Mouse (Mus musculus) heart, embryonic 12.5 days (tissue): ENCODE results near the gene Ces1a. TPM values are rescaled to one million over a fixed set of nuclear protein-coding genes. Genes with fewer than 3 reads are reported as not detected.
A peak's percentile ranks its signal among the peaks of the same experiment; 100 is the strongest.

Source experiments
- ATAC-seq: fragments of 200-750 bp; cut with Nextera tagmentation; 2 replicates; pipeline ENCODE4 v1.8.0; 2017; ENCODE audit warnings: moderate TSS enrichment, moderate library complexity; ENCODE audit not compliant: insufficient number of reproducible peaks, low FRiP score
- H3K27ac ChIP-seq: fragments of 300-500 bp; sonication (generic); 2 replicates; pipeline ENCODE4 v1.5.1; 2016; ENCODE audit warnings: mild to moderate bottlenecking, moderate library complexity; ENCODE audit not compliant: poor library complexity, severe bottlenecking
- H3K27me3 ChIP-seq: fragments of 300-500 bp; sonication (generic); replicated peaks from 2 replicates; pipeline ENCODE4 v1.6.1; 2016; ENCODE audit warnings: mild to moderate bottlenecking, moderate library complexity
- H3K36me3 ChIP-seq: fragments of 300-500 bp; sonication (generic); 2 replicates; pipeline ENCODE4 v1.6.1; 2016; ENCODE audit warnings: mild to moderate bottlenecking, moderate library complexity
- H3K4me1 ChIP-seq: fragments of 300-500 bp; sonication (generic); replicated peaks from 2 replicates; pipeline ENCODE4 v1.6.1; 2016; ENCODE audit warnings: mild to moderate bottlenecking
- H3K4me2 ChIP-seq: fragments of 300-500 bp; sonication (generic); 2 replicates; pipeline ENCODE4 v1.6.1; 2016; ENCODE audit warnings: mild to moderate bottlenecking, moderate library complexity
- H3K4me3 ChIP-seq: fragments of 300-500 bp; sonication (generic); 2 replicates; pipeline ENCODE4 v1.5.1; 2016; ENCODE audit warnings: mild to moderate bottlenecking
- H3K9ac ChIP-seq: fragments of 300-500 bp; sonication (generic); 2 replicates; pipeline ENCODE4 v1.6.1; 2016; ENCODE audit warnings: mild to moderate bottlenecking, moderate library complexity
- H3K9me3 ChIP-seq: fragments of 300-500 bp; sonication (generic); replicated peaks from 2 replicates; pipeline ENCODE4 v1.6.1; 2016; ENCODE audit warnings: mild to moderate bottlenecking, moderate library complexity
- WGBS: fragments of 180-500 bp; shearing (Covaris S2); methylation state at CpG from one replicate; pipeline ENCODE4 v1.1.7; 2016; 5-methylcytosine and 5-hydroxymethylcytosine counted together
- polyA plus RNA-seq: library from polyadenylated mRNA; unstranded; fragments of >200 nt; fragmentation: Nextera tagmentation; extraction: Ambion mirVana; gene quantifications from 2 replicates; pipeline ENCODE4 v1.2.1, GENCODE M21; 2016

The Ces1a gene
- polyA plus RNA-seq, 1 experiment from 2014 or later = not detected

DNA sequence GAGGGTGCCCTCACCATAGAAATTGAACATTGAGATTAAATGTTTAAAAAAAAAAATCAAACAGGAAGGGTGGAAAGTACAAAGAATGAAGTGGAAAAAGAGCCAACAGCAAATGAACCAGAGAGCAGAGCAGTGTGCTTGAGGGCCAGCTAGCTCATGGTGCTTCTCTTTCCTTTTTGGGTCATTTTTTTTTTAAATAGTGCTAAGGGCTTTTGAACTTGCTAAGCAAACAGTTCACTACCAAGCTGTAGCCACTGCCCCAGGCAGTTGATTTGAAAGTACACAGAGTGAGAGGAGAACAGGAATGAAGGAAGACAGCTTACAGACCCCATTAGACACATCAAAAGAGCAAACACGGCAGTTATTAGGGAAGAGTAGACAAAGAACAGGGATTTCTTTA lies 4.9 kb downstream of the Ces1a start:
- peaks cover 19% of the 10 kb centered on the region for H3K4me1 ChIP-seq
- H3K27me3 ChIP-seq = no peaks in the 10 kb centered on the region
- no peaks in the 10 kb centered on the region for H3K9me3 ChIP-seq
- H3K27ac ChIP-seq = no peak overlapping the region
- no peaks in the 10 kb centered on the region for H3K36me3 ChIP-seq
- H3K4me3 ChIP-seq = no peak overlapping the region
- H3K9ac ChIP-seq = no peak overlapping the region
- H3K4me2 ChIP-seq = no peak overlapping the region
- WGBS = 34% methylated on average over 1 of the region's 1 CpGs
- no peak for ATAC-seq

DNA sequence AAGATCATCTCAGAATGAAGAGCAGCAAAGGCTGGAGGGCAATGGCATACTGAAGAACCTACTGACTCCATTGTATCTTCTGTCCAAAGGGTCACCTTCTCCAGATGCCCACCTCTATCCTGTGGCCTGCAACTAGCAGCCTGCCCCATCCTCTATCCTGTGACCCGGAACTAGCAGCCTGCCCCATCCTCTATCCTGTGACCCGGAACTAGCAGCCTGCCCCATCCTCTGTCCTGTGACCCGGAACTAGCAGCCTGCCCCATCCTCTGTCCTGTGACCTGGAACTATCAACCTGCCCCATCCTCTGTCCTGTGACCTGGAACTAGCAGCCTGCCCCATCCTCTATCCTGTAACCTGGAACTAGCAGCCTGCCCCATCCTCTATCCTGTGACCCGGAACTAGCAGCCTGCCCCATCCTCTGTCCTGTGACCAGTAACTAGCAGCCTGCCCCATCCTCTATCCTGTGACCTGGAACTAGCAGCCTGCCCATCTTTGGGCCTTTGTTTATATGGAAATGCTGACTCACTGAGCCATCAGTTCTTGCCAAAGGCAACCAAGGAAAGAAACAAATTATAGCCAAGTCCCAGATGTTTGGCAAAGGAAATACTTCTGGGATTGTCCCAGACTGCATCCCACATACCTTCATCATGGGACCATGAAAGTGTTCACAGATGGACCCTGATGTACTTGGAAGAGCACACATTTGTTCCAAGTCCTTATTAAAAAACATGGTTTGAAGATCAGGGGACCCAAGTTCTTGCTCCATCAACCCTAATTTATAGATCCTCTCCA lies 7.0 kb downstream of the Ces1a start:
- no peak overlapping the region for H3K9ac ChIP-seq
- H3K4me2 ChIP-seq = no peak overlapping the region
- H3K36me3 ChIP-seq = no peaks in the 10 kb centered on the region
- no peaks in the 10 kb centered on the region for H3K27me3 ChIP-seq
- no peak for ATAC-seq
- H3K27ac ChIP-seq = no peak overlapping the region
- H3K4me1 ChIP-seq = peaks cover 19% of the 10 kb centered on the region
- WGBS = 80% methylated on average over 4 of the region's 4 CpGs
- no peaks in the 10 kb centered on the region for H3K9me3 ChIP-seq
- H3K4me3 ChIP-seq = no peak overlapping the region

DNA sequence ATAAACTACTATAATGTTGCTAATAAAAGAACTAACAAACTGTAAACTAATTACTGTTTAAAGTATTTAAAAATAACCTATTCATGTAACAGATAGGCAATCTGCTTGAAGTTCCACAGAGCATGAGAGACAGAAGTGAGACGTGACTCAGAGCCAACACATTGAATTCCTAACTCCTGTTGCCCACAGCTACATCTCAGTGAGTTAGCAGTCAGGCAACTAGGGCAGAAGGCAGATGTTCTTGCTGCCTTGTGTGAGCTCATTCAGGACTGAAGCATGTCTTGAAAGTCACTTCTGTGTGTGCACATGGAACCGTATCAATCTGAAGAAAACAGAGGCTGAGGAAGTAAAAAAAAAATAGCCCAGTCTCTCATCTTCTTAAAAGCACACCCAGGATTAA lies 7.7 kb downstream of the Ces1a start:
- no peak for ATAC-seq
- H3K4me2 ChIP-seq = no peak overlapping the region
- H3K27ac ChIP-seq = no peak overlapping the region
- no peak overlapping the region for H3K4me3 ChIP-seq
- H3K27me3 ChIP-seq = no peaks in the 10 kb centered on the region
- H3K4me1 ChIP-seq = peaks cover 19% of the 10 kb centered on the region
- WGBS = 53% methylated on average over 2 of the region's 2 CpGs
- no peak overlapping the region for H3K9ac ChIP-seq
- no peaks in the 10 kb centered on the region for H3K36me3 ChIP-seq
- no peaks in the 10 kb centered on the region for H3K9me3 ChIP-seq

DNA sequence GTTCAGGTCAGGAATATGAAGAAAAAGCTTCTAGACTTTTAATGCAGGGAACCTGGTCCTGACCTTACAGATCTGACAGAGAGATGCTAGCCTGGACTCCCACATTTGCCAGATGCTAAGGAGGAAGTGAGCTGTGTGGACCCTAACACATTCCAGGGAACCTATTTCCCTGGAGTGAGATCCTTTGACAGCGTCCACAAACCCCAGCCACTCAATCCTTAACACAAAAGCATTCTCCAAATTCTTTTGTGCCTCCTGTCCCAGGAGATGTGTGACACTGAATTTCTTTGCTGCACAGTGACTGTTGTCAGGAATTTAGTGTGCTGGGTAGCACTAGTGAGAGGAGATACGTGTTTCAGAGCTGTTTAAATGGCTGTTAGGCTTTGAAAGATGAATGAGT lies 9.2 kb downstream of the Ces1a start:
- Histone ChIP-seq H3K27ac (no peak overlapping the region), H3K4me1 (peaks cover 19% of the 10 kb centered on the region), H3K27me3 (no peaks in the 10 kb centered on the region), H3K9me3 (no peaks in the 10 kb centered on the region), H3K9ac (no peak overlapping the region), H3K4me3 (no peak overlapping the region), H3K36me3 (no peaks in the 10 kb centered on the region), H3K4me2 (no peak overlapping the region)
- WGBS = 11% methylated on average over 2 of the region's 2 CpGs
- no peak for ATAC-seq

DNA sequence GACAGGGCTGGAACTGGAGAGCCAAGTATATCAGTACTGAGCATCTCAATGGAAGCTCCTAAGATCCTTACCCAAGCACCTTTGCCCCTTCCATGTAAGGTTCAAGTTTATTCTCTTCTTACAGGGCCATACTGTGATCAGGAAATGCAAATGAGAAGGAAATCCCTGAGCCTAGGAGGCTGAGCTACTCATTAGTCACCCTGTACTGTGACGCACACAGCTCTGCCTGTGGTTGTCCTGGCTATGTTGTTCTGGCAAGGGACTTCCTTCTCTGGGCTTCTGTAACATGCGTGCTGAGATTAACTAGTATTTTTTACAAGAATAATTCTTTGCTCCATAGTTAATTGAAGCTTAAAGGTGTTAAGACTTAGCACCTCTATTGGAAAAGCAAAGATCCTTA lies 17.3 kb downstream of the Ces1a start:
- Histone ChIP-seq H3K36me3 (no peaks in the 10 kb centered on the region), H3K9ac (no peak overlapping the region), H3K4me2 (no peak overlapping the region), H3K4me1 (no peaks in the 10 kb centered on the region), H3K27me3 (no peaks in the 10 kb centered on the region), H3K4me3 (no peak overlapping the region), H3K27ac (no peak overlapping the region), H3K9me3 (no peaks in the 10 kb centered on the region)
- no peak for ATAC-seq
- 76% methylated on average over 2 of the region's 2 CpGs for WGBS

DNA sequence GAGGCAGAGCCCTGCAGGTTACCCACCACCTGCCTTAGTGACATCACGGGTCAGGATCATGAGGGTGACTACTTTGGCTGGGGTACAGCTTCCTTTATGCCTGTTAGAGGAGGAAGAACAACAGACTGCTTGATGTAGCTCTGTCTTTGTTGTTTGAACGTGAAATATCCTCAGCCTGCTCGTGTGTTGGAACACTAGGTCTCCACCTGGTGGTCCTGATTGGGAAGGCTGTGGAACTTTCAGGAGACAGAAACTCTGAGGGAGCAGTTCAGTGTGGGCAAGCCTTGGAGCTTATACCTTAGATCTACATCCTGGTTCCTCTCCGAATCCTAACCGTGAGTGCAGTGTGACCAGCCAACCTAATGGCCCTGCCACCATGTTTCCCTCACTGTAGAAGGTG lies 26.3 kb downstream of the Ces1a start:
- no peaks in the 10 kb centered on the region for H3K27me3 ChIP-seq
- H3K4me2 ChIP-seq = no peak overlapping the region

DNA sequence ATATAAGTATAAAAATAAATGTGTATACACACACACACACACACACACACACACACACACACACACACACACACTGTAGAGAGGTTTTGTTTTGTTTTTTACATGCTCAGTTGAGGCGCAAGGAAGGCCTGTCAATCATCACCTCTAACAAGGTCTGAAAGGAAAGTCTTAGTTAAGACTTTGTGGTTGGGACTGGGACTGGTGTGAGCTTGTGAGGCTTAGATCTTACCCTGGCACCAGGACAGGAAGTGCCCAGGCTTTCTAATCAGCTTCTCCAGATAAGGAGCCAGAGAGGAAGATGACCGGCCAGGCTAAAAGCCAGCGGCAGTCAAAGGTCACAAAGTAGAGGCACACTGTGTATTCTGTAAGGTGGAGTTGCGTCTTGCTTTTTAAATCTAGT lies 33.7 kb downstream of the Ces1a start:
- WGBS = 19% methylated on average over 4 of the region's 4 CpGs
- no peak for ATAC-seq
- H3K27ac ChIP-seq = no peak overlapping the region

More for the DNA sequence above, 26.3 kb downstream of the Ces1a start:
- Histone ChIP-seq H3K4me1 (no peaks in the 10 kb centered on the region), H3K27ac (no peak overlapping the region), H3K4me3 (no peak overlapping the region), H3K36me3 (no peaks in the 10 kb centered on the region), H3K9ac (no peak overlapping the region), H3K9me3 (no peaks in the 10 kb centered on the region)
- ATAC-seq = no peak
- WGBS = 61% methylated on average over 5 of the region's 5 CpGs

DNA sequence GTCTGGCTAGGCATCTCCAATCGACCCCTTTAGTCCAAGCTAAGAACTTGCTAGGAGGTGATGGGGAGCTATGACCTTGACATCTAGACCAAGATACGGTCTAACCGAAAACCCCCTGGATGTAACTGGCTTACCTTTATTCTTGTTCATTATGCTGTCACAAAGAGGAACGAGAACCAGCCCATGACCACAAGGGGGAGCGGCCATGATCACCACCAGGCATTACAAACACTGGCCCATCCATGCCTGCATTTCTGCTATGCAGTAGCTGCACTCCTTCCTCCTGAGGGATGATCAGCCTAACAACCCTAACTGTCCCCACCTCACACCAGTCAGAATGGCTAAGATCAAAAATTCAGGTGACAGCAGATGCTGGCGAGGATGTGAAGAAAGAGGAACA lies 35.8 kb downstream of the Ces1a start:
- H3K4me3 ChIP-seq = no peak overlapping the region
- 67% methylated on average over 6 of the region's 6 CpGs for WGBS
- no peak overlapping the region for H3K27ac ChIP-seq
- no peak overlapping the region for H3K4me2 ChIP-seq
- no peak overlapping the region for H3K9ac ChIP-seq
- ATAC-seq = no peak
- no peaks in the 10 kb centered on the region for H3K9me3 ChIP-seq
- H3K4me1 ChIP-seq = peaks cover 4% of the 10 kb centered on the region
- no peaks in the 10 kb centered on the region for H3K27me3 ChIP-seq
- no peaks in the 10 kb centered on the region for H3K36me3 ChIP-seq

More for the DNA sequence above, 33.7 kb downstream of the Ces1a start:
- no peaks in the 10 kb centered on the region for H3K9me3 ChIP-seq
- no peak overlapping the region for H3K9ac ChIP-seq
- H3K27me3 ChIP-seq = no peaks in the 10 kb centered on the region
- no peak overlapping the region for H3K4me3 ChIP-seq
- H3K36me3 ChIP-seq = no peaks in the 10 kb centered on the region
- H3K4me2 ChIP-seq = no peak overlapping the region
- peaks cover 4% of the 10 kb centered on the region for H3K4me1 ChIP-seq

DNA sequence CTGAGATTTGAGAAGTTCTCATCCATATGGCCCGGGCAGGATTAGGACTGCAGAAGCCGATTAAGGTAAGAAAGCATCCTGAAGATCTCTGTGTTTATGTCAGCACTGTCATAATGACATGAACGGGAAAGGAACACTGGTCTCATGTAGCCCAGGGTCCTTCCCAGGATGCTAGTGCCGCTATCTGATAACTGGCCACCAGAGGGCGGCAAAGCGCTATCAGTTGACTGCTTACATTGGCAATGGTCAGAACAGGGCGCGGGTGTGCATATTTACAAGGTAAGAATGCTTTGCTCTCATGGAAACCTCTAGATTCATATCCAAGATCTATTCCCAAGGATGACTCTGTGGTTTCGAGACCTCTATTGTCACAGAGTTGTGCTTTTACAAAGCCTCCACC lies 36.6 kb downstream of the Ces1a start:
- peak; percentile 51; the same call in 1 of the 2 replicates for ATAC-seq
- Histone ChIP-seq H3K27me3 (no peaks in the 10 kb centered on the region), H3K27ac (no peak overlapping the region), H3K4me3 (no peak overlapping the region), H3K9me3 (no peaks in the 10 kb centered on the region), H3K36me3 (no peaks in the 10 kb centered on the region), H3K9ac (no peak overlapping the region), H3K4me2 (no peak overlapping the region), H3K4me1 (peaks cover 4% of the 10 kb centered on the region)
- WGBS = 10% methylated on average over 9 of the region's 9 CpGs

DNA sequence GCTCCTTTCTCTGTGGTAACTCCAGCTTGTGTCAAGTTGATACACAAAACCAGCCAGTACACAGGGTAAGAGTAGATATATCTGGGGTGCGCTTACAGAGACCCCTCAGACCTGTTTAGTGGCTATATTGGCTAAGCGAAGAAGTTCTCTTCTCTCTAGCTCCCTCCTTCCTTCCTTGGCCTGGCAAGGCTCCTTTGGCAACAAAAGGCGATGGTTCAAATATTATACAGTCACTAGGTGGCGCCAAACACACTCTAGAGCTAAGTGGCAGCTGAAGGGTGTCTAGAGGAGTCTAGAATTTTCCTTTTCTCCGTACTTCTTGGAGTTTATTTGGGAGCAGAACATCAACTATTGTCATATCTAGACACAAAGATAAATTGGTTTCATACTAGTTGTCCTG lies 37.7 kb downstream of the Ces1a start:
- H3K4me3 ChIP-seq = no peak overlapping the region
- no peak for ATAC-seq
- H3K27ac ChIP-seq = no peak overlapping the region
- H3K36me3 ChIP-seq = no peaks in the 10 kb centered on the region
- WGBS = 24% methylated on average over 5 of the region's 5 CpGs
- H3K9me3 ChIP-seq = no peaks in the 10 kb centered on the region
- H3K9ac ChIP-seq = no peak overlapping the region
- no peak overlapping the region for H3K4me2 ChIP-seq
- H3K27me3 ChIP-seq = no peaks in the 10 kb centered on the region
- H3K4me1 ChIP-seq = peaks cover 4% of the 10 kb centered on the region

DNA sequence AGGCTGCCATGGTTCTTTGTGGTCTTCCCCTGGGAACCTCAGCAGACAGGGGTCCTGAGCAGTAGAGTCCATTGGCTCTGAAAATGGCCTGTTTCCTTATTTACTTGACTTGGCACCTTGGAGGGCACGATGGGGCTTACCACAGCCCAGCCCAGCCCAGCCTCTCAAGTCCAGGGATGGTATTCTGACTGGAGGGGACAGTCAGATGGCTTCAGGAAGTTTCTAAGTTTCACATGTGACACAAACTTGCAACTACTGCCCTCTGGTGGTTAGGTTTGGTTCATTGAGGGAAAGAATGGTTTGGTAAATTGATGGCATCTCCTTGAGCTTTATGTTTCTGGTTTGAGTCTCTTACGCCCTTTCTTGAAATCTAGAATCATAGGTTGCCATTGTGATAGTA lies 49.4 kb downstream of the Ces1a start:
- WGBS = 41% methylated on average over 2 of the region's 2 CpGs
- no peak overlapping the region for H3K4me3 ChIP-seq
- no peaks in the 10 kb centered on the region for H3K9me3 ChIP-seq
- 0 out of 2 replicates have a peak, but pooled peaks cover 4% of the 10 kb centered on the region for H3K27me3 ChIP-seq
- no peak overlapping the region for H3K27ac ChIP-seq
- no peak for ATAC-seq
- no peak overlapping the region for H3K4me2 ChIP-seq
- H3K4me1 ChIP-seq = peaks cover 5% of the 10 kb centered on the region; the same call in 1 of the 2 replicates
- H3K36me3 ChIP-seq = no peaks in the 10 kb centered on the region
- H3K9ac ChIP-seq = no peak overlapping the region

DNA sequence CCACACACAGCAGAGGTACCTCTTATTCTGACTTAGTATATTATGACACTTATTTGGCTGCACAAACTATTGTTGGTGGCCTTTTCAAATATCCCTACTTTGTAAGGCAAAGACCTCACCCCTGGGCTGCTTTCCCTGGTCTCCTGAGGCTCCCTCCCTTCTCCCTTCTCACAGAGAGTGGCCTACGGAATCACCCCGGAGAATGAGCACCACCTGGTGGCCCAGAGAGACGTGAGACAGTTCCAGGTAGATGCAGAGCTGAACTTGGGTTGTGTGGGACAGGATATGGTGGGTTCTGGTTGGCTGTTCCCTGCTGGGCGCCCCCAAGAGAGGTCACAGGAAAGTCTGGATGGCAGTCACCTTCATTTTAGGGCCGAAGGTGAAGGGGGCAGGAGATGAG lies 51.2 kb downstream of the Ces1a start:
- Histone ChIP-seq H3K9ac (no peak overlapping the region), H3K27me3 (0 out of 2 replicates have a peak, but pooled peaks cover 4% of the 10 kb centered on the region), H3K36me3 (no peaks in the 10 kb centered on the region), H3K4me1 (peaks cover 5% of the 10 kb centered on the region; the same call in 1 of the 2 replicates), H3K27ac (no peak overlapping the region), H3K4me2 (no peak overlapping the region), H3K4me3 (no peak overlapping the region), H3K9me3 (no peaks in the 10 kb centered on the region)
- WGBS = 25% methylated on average over 5 of the region's 5 CpGs
- no peak for ATAC-seq
